Mouse (Mus musculus) kidney, adult 8-10 months (tissue): Measurements from ENCODE around the gene Id1.

ENCODE experiments used
- DNase-seq, 2 experiments: peaks; one replicate each; pipeline ENCODE4 v3.0.0; 2022

Gene Id1

GRCm38 (mm10) chr2:152724332-152724723, 11.7 kb upstream of the Id1 start:
- no peak for DNase-seq

GRCm38 (mm10) chr2:152725178-152725750, 10.8 kb upstream of the Id1 start:
- DNase-seq, result no peak

GRCm38 (mm10) chr2:152726213-152726612, 9.8 kb upstream of the Id1 start:
- no peak for DNase-seq

- no peak for DNase-seq
Measured at GRCm38 (mm10) chr2:152726751-152727335, 9.2 kb upstream of the Id1 start.

- peak; percentile 56 to 70 for DNase-seq
Measured at GRCm38 (mm10) chr2:152727795-152728510, 8.1 kb upstream of the Id1 start.

- no peak for DNase-seq
Measured at GRCm38 (mm10) chr2:152728594-152728993, 7.5 kb upstream of the Id1 start.

GRCm38 (mm10) chr2:152729013-152729635, 6.9 kb upstream of the Id1 start:
- DNase-seq, result peak; percentile 72 to 76

GRCm38 (mm10) chr2:152729636-152730020, 6.4 kb upstream of the Id1 start:
- DNase-seq, result peak in 1 of 2 experiments; percentile 49

GRCm38 (mm10) chr2:152733201-152733600, 2.9 kb upstream of the Id1 start:
- DNase-seq, result peak in 1 of 2 experiments; percentile 25

GRCm38 (mm10) chr2:152734501-152734900, 1.6 kb upstream of the Id1 start:
- no peak for DNase-seq

- DNase-seq, result peak; percentile 96 to 97
Measured at GRCm38 (mm10) chr2:152734984-152735383, 1.1 kb upstream of the Id1 start.

- peak in 1 of 2 experiments; percentile 30 for DNase-seq
Measured at GRCm38 (mm10) chr2:152736748-152737147, 697 bp downstream of the Id1 start.

GRCm38 (mm10) chr2:152737306-152738221, 1.5 kb downstream of the Id1 start:
- peak in 1 of 2 experiments; percentile 33 for DNase-seq

GRCm38 (mm10) chr2:152738341-152738740, 2.3 kb downstream of the Id1 start:
- DNase-seq, result peak in 1 of 2 experiments; percentile 15

- peak; percentile 89 to 94 for DNase-seq
Measured at GRCm38 (mm10) chr2:152739031-152739841, 3.2 kb downstream of the Id1 start.

GRCm38 (mm10) chr2:152739842-152740260, 3.8 kb downstream of the Id1 start:
- DNase-seq, result peak; percentile 76 to 91

- no peak for DNase-seq
Measured at GRCm38 (mm10) chr2:152740490-152740889, 4.4 kb downstream of the Id1 start.

- DNase-seq, result peak; percentile 63 to 82
Measured at GRCm38 (mm10) chr2:152741153-152742041, 5.3 kb downstream of the Id1 start.

- peak; percentile 58 to 82 for DNase-seq
Measured at GRCm38 (mm10) chr2:152742435-152742834, 6.4 kb downstream of the Id1 start.

- no peak for DNase-seq
Measured at GRCm38 (mm10) chr2:152753944-152754711, 18.1 kb downstream of the Id1 start, which contains the start of gene Cox4i2. Gene Cox4i2 (plus strand): TSS chr2:152754173.
